Mouse (Mus musculus): ENCODE measurements at regions not wholly inside any gene's neighbourhood (a gene's known extent, or its start where the extent isn't known, plus 50 kb on each side); places are given as distances from the start of the nearest gene placed in this dataset.
"Not testable (repeated sequence)": the region's sequence is repeated elsewhere in the genome, so short reads cannot be mapped to it uniquely, and the experiment has no call there.

GRCm38 (mm10) chr11:31615107-31615811 lies 56.4 kb downstream of the Bod1 start:
- peak; percentile 45 for DNase-seq (ENCODE audit: low read depth, low spot score)

GRCm38 (mm10) chr11:31614394-31614713 lies 57.3 kb downstream of the Bod1 start:
- DNase-seq (ENCODE audit: low read depth, low spot score), result no peak

GRCm38 (mm10) chr11:31613688-31614393 lies 57.8 kb downstream of the Bod1 start:
- no peak for DNase-seq (ENCODE audit: low read depth, low spot score)

GRCm38 (mm10) chr11:31608458-31608857 lies 63.2 kb downstream of the Bod1 start:
- no peak for DNase-seq (ENCODE audit: low read depth, low spot score)

GRCm38 (mm10) chr11:31601499-31601898 lies 70.2 kb downstream of the Bod1 start:
- DNase-seq (ENCODE audit: low read depth, low spot score), result no peak

GRCm38 (mm10) chr11:31593604-31594003 lies 78.1 kb downstream of the Bod1 start:
- DNase-seq (ENCODE audit: low read depth, low spot score), result no peak

- DNase-seq (ENCODE audit: low read depth, low spot score), result no peak
These were observed 79.6 kb downstream of the Bod1 start for GRCm38 (mm10) chr11:31592061-31592460.

- no peak for DNase-seq (ENCODE audit: low read depth, low spot score)
These were observed 80.6 kb downstream of the Bod1 start for GRCm38 (mm10) chr11:31591037-31591554.

- no peak for DNase-seq (ENCODE audit: low read depth, low spot score)
These were observed 96.7 kb downstream of the Bod1 start for GRCm38 (mm10) chr11:31574941-31575340.

- no peak for DNase-seq (ENCODE audit: low read depth, low spot score)
These were observed 106.8 kb downstream of the Bod1 start for GRCm38 (mm10) chr11:31564742-31565510.

- no peak for DNase-seq (ENCODE audit: low read depth, low spot score)
These were observed 107.6 kb downstream of the Bod1 start for GRCm38 (mm10) chr11:31563826-31564741.

GRCm38 (mm10) chr11:31562954-31563353 lies 108.7 kb downstream of the Bod1 start:
- no peak for DNase-seq (ENCODE audit: low read depth, low spot score)

- DNase-seq (ENCODE audit: low read depth, low spot score), result no peak
These were observed 110.9 kb downstream of the Bod1 start for GRCm38 (mm10) chr11:31560775-31561174.

GRCm38 (mm10) chr11:31555042-31555441 lies 116.6 kb downstream of the Bod1 start:
- DNase-seq (ENCODE audit: low read depth, low spot score), result no peak

- no peak for DNase-seq (ENCODE audit: low read depth, low spot score)
These were observed 119.9 kb downstream of the Bod1 start for GRCm38 (mm10) chr11:31551614-31552271.

GRCm38 (mm10) chr11:31550747-31551613 lies 120.7 kb downstream of the Bod1 start:
- DNase-seq (ENCODE audit: low read depth, low spot score), result no peak

GRCm38 (mm10) chr11:31545514-31545913 lies 126.2 kb downstream of the Bod1 start:
- DNase-seq (ENCODE audit: low read depth, low spot score), result not testable (repeated sequence)

GRCm38 (mm10) chr11:31542635-31543219 lies 129.0 kb downstream of the Bod1 start:
- no peak for DNase-seq (ENCODE audit: low read depth, low spot score)

- no peak for DNase-seq (ENCODE audit: low read depth, low spot score)
These were observed 130.3 kb downstream of the Bod1 start for GRCm38 (mm10) chr11:31541425-31541824.

Measured in brain, embryonic 18.5 days (tissue).